Mouse (Mus musculus) thymus, adult 2 months (tissue): ENCODE data around the gene Tnrc6b.

Source experiments
- CTCF ChIP-seq: fragments of 200-500 bp; IDR thresholded peaks from 2 replicates; pipeline ENCODE4 v1.5.1; 2012; ENCODE audit warnings: mild to moderate bottlenecking, control low read depth, low read length, moderate library complexity, borderline replicate concordance; ENCODE audit not compliant: control insufficient read depth, poor library complexity, insufficient read depth; ENCODE audit errors: extremely low read depth
- POLR2A ChIP-seq: fragments of 200-500 bp; IDR thresholded peaks from 2 replicates; pipeline ENCODE4 v1.6.1; 2012; ENCODE audit warnings: mild to moderate bottlenecking, low read length, control low read depth, moderate library complexity; ENCODE audit not compliant: control insufficient read depth, poor library complexity, insufficient read depth; ENCODE audit errors: extremely low read depth

GRCm38 (mm10) chr15:80731511-80731910 lies 20.4 kb downstream of the Tnrc6b start:
- TF ChIP-seq CTCF, result no peak
- TF ChIP-seq POLR2A, result no peak
